Mouse (Mus musculus): ENCODE measurements around the gene Pglyrp1.

- TF ChIP-seq CTCF (IDR thresholded peaks at IDR 0.05; ENCODE audit: low read depth, low read length) = no peak
- no peak for TF ChIP-seq POLR2A (IDR thresholded peaks at IDR 0.05; ENCODE audit: extremely low read depth, insufficient read depth, low read length)
These were observed 55.1 kb downstream of the Pglyrp1 start for GRCm38 (mm10) chr7:18926041-18926790.

All from liver, adult 2 months (tissue).